Mouse (Mus musculus) limb, embryonic 10.5 days (tissue): Measurements from ENCODE around the gene Ccdc65. TPM values are rescaled to one million over a fixed set of nuclear protein-coding genes. Genes with fewer than 3 reads are reported as not detected.
"Not testable (repeated sequence)": the region's sequence is repeated elsewhere in the genome, so short reads cannot be mapped to it uniquely, and the experiment has no call there.

ENCODE experiments used
- DNase-seq: peaks from one replicate; pipeline ENCODE4 v3.0.0-alpha.2; 2017; ENCODE audit warnings: low spot score
- H3K27ac ChIP-seq: fragments of 300-500 bp; sonication (generic); 2 replicates; pipeline ENCODE4 v1.5.1; 2016; ENCODE audit warnings: mild to moderate bottlenecking
- H3K27me3 ChIP-seq: fragments of 300-500 bp; sonication (generic); 2 replicates; pipeline ENCODE4 v1.6.1; 2016; ENCODE audit warnings: low read depth, mild to moderate bottlenecking; ENCODE audit not compliant: poor library complexity, severe bottlenecking
- H3K36me3 ChIP-seq: fragments of 300-500 bp; sonication (generic); 2 replicates; pipeline ENCODE4 v1.6.1; 2016; ENCODE audit warnings: mild to moderate bottlenecking, moderate library complexity
- H3K4me1 ChIP-seq: fragments of 300-500 bp; sonication (generic); 2 replicates; pipeline ENCODE4 v1.6.1; 2016
- H3K4me3 ChIP-seq: fragments of 300-500 bp; sonication (generic); 2 replicates; pipeline ENCODE4 v1.5.1; 2016; ENCODE audit warnings: mild to moderate bottlenecking, moderate library complexity
- H3K9me3 ChIP-seq: fragments of 300-500 bp; sonication (generic); replicated peaks from 2 replicates; pipeline ENCODE4 v1.6.1; 2016; ENCODE audit warnings: mild to moderate bottlenecking
- WGBS: fragments of 180-500 bp; shearing (Covaris S2); methylation state at CpG from one replicate; pipeline ENCODE4 v1.1.7; 2016; 5-methylcytosine and 5-hydroxymethylcytosine counted together
- polyA plus RNA-seq: library from polyadenylated mRNA; unstranded; fragments of >200 nt; fragmentation: Nextera tagmentation; extraction: Ambion mirVana; gene quantifications from 2 replicates; pipeline ENCODE4 v1.2.1, GENCODE M21; 2016

Gene Ccdc65
- polyA plus RNA-seq, 1 experiment from 2014 or later = 0.34 TPM

DNA sequence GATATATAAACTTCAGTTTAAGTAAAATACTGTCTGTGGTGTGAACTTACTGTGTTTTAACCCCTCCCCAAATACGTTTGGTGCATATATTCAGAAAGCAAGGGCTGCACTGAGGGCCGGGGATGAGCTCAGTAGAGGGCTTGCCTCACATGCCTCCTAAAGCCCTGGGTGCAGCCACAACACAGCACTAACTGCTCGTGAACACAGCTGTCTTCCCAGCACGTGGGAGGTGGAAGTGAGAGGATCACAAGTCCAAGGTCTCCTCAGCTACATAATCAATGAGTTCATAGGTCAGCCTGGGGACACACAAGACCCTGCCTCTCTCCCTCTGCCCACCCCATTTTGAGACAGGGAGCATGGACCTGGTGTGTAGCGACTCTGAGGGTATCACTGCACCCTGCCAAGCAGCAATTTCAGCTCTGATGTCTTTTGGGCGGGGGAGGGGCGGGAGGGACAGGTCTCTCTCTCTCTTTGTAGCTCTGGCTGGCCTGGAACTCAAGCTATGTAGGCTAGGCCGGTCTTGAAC, 24.1 kb downstream of the Ccdc65 start:
- no peak for DNase-seq
- Histone ChIP-seq H3K4me1 (peaks cover 32% of the 10 kb centered on the region), H3K36me3 (peaks cover 22% of the 10 kb centered on the region), H3K27me3 (no peaks in the 10 kb centered on the region), H3K9me3 (no peaks in the 10 kb centered on the region), H3K4me3 (no peak overlapping the region), H3K27ac (no peak overlapping the region)
- 69% methylated on average over 8 of the region's 8 CpGs for WGBS

DNA sequence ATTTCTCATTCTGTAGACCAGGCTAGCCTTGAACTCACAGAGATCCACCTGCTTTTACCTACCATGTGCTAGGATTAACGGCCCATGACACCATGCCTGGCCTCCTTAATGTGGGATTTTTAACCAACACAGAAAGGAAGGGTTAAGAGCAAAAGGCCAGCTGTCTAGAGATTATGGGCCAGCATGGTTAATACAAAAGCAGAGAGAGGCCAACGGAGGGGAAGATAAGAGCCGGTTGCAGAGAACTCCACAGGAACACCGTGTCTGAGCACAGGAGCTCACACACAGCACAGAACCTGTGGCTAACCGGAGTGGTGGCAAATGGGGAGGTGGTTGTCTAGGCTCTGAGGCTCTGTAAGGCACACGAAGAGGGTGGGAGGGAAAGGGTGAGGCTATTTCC, 25.4 kb downstream of the Ccdc65 start:
- H3K27me3 ChIP-seq = no peaks in the 10 kb centered on the region
- no peak overlapping the region for H3K4me3 ChIP-seq
- no peak overlapping the region for H3K27ac ChIP-seq
- H3K9me3 ChIP-seq = no peaks in the 10 kb centered on the region
- H3K4me1 ChIP-seq = peaks cover 19% of the 10 kb centered on the region
- peaks cover 35% of the 10 kb centered on the region for H3K36me3 ChIP-seq
- 75% methylated on average over 6 of the region's 6 CpGs for WGBS
- DNase-seq = no peak

DNA sequence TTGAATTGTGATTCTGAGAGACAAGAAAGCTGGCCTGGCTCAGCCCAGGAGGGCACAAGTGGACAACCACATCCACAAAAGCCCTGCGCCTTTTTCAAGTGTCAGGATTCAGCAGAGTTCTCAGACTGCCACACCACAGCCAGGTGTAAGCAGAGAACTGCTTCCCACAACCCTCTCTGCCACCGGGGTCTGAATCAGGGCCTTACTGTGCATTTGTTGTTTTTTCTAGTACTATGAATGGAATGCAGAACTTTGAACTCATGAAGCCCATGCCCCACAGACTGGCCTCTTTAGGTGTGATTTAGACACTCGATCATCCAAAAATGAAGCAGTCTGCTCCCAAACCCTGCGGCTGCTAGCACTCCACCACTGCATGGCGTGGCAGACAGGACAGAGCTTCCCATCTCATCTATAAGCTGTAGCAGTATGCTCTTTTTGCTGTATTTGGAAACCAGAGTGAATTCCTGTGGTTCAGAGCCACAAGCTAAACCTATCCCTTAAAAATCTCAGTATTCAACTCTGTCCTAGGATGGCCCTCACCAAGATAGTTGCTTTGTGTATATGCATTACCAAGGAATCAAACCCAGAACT, 26.1 kb downstream of the Ccdc65 start:
- Histone ChIP-seq H3K4me3 (no peak overlapping the region), H3K4me1 (peaks cover 12% of the 10 kb centered on the region; the same call in 1 of the 2 replicates), H3K27ac (no peak overlapping the region), H3K36me3 (peaks cover 42% of the 10 kb centered on the region), H3K27me3 (no peaks in the 10 kb centered on the region), H3K9me3 (no peaks in the 10 kb centered on the region)
- DNase-seq = no peak
- 82% methylated on average over 5 of the region's 5 CpGs for WGBS

DNA sequence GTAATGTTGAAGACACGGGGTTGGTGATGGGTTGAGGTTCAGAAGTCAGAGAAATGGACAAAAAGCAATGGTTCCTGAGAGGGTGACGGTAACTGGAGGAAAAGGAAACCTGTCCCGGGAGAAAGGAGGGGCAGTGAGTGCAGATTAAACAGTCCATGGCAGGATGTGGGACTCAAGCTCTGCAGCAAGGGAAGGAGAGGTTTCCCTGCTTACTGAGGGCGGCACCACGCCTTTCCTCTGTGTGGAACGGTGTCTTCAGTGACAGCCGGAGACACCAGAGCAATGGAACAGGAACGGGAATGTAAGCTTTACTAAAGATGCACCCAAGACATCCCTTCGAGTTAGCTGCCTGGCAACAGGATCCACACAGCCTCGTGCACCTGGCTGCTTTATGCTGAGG, 28.5 kb downstream of the Ccdc65 start:
- Histone ChIP-seq H3K4me3 (no peak overlapping the region), H3K9me3 (no peaks in the 10 kb centered on the region), H3K4me1 (0 out of 2 replicates have a peak, but pooled peaks cover 5% of the 10 kb centered on the region), H3K36me3 (peaks cover 67% of the 10 kb centered on the region), H3K27me3 (no peaks in the 10 kb centered on the region), H3K27ac (no peak overlapping the region)
- no peak for DNase-seq
- WGBS = 92% methylated on average over 10 of the region's 10 CpGs

DNA sequence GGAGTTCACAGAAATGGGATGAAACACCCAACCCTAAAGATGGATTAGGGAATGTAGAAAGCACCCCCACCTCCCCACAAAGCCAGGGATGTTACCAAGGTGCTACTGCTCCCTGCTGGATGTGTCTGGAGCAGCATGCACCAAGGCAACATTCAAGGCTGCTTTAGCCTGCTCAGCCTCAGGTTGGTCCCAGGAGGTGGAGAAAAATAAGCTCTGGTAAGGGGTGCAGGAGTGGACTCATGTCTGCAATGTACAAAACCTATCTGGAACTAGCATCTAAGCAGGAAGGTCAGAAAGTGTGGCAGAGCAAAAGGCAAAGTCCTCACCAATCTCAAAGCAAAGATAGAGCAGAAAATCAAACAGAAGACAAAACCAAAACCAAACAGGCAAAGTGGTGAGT, 29.9 kb downstream of the Ccdc65 start:
- H3K4me3 ChIP-seq = no peak overlapping the region
- no peaks in the 10 kb centered on the region for H3K4me1 ChIP-seq
- H3K9me3 ChIP-seq = no peaks in the 10 kb centered on the region
- no peak overlapping the region for H3K27ac ChIP-seq
- H3K36me3 ChIP-seq = peaks cover 81% of the 10 kb centered on the region
- no peaks in the 10 kb centered on the region for H3K27me3 ChIP-seq
- DNase-seq = no peak

DNA sequence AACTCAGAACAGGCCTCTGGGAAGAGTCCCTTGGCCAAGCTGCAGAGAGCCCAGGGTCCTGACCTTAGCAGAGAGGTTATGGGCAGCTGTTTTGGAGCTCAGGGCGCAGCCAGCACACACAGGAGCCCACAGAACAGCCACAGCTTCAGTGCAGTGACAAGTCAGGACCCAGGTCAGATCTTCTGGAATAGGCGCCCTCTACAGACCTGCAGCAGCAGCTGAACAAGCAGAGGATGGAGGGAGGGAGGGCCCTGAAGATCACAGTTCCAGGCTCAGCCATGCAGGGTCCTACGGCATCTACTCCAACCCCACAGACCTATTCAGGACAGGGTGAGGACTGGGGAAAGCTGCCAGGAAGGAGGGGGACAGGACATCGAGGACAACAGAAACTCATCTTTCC, 30.8 kb downstream of the Ccdc65 start:
- no peak for DNase-seq
- H3K4me1 ChIP-seq = no peaks in the 10 kb centered on the region
- 73% methylated on average over 4 of the region's 4 CpGs for WGBS
- no peaks in the 10 kb centered on the region for H3K27me3 ChIP-seq
- H3K9me3 ChIP-seq = no peaks in the 10 kb centered on the region
- H3K36me3 ChIP-seq = peaks cover 89% of the 10 kb centered on the region
- H3K27ac ChIP-seq = no peak overlapping the region
- H3K4me3 ChIP-seq = no peak overlapping the region

DNA sequence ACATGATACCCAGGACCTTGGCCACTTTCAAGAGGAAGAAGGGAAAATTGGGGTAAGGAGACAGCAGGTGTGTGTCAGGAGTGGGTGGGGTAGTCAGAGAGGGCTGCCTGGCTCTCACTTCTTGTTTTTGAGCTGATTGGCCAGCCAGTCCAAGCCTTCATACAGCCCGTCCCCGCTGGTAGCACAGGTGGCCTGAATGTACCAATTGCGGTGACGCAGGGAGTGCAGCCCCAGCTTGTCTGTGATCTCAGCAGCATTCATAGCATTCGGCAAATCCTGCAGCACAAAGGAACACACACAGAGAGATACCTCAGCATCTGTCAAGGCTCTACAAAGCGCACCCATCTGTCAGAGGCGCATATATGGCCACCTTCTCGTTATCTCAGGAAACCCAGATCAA, 32.2 kb downstream of the Ccdc65 start:
- Histone ChIP-seq H3K4me1 (no peaks in the 10 kb centered on the region), H3K36me3 (peaks cover 94% of the 10 kb centered on the region), H3K4me3 (no peak overlapping the region), H3K27me3 (no peaks in the 10 kb centered on the region), H3K27ac (no peak overlapping the region), H3K9me3 (no peaks in the 10 kb centered on the region)
- DNase-seq = no peak
- 90% methylated on average over 8 of the region's 8 CpGs for WGBS

DNA sequence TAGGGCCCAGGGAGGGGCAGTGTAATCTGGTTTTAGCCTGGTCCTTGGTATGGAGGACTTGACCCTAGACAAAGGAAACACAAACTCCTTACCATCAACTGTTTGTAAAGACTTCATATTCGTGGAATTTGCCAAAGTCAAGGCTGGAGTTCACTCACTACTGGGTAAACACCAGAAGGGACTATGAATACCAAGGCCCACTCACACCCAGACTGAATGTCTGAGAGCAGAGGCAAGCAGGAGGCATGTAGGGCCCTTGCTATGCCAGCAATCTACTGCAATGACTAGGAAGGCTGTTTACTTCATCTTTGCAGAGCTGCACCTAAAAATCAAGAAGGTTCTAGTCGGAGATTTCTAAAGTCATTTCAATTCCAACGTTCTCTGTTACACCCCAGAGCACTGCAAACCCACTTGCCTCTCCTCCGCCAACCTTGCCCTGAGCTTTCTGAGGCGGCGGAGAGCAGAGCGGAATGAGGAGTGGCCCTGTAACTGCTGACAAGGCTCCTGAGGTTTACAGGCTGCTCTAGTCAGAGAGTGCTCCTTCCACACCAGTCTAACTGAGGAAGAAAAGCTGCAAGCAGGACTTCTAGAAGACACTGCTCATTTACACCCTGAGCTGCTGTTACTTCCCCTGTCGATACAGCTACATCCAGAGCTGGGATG, 34.9 kb downstream of the Ccdc65 start:
- WGBS = 88% methylated on average over 8 of the region's 8 CpGs
- no peaks in the 10 kb centered on the region for H3K9me3 ChIP-seq
- DNase-seq = no peak
- H3K27me3 ChIP-seq = no peaks in the 10 kb centered on the region
- H3K36me3 ChIP-seq = peaks cover 85% of the 10 kb centered on the region
- H3K4me1 ChIP-seq = no peaks in the 10 kb centered on the region
- H3K4me3 ChIP-seq = no peak overlapping the region
- H3K27ac ChIP-seq = no peak overlapping the region

DNA sequence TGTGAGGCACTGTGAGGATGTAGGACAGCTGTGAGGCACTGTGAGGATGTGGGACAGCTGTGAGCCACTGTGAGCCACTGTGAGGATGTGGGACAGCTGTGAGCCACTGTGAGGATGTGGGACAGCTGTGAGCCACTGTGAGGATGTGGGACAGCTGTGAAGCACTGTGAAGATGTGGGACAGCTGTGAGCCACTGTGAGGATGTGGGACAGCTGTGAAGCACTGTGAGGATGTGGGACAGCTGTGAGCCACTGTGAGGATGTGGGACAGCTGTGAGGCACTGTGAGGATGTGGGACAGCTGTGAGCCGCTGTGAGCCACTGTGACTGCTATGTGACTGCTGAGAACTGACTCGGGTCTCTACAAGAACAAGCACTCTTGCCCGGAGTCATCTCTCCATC, 35.9 kb downstream of the Ccdc65 start:
- not testable (repeated sequence) for H3K4me3 ChIP-seq, H3K27ac ChIP-seq, H3K4me1 ChIP-seq, DNase-seq, H3K9me3 ChIP-seq, H3K27me3 ChIP-seq
- 87% methylated on average over 3 of the region's 3 CpGs for WGBS
- H3K36me3 ChIP-seq = peaks cover 75% of the 10 kb centered on the region

DNA sequence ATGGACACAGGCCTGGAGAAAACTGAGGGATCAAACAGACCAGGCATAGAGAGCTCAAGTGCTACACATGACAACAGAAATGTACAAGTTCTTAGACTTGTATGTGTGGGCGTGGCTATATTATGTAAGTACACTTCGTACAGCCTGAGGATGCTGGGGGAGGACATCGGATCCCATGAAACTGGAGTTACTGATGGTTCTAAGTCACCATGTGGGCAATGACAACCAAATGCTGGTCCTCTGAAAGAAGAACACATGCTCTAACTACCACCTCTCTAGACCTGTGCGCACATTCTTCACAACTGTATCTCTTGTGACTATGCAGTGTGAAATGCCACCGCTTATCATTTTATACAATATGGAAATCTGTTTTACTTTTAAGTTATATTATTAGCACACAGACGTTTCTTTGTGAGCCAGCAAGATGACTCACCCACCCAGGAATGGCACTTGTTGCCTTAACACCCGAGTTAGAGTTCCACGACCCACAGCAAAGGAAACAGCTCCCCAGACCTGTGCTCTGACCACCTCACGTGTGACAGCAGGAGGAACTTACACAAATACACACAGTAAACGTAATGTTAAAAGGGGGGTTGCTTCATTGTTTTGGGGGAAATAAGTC, 38.4 kb downstream of the Ccdc65 start:
- H3K4me1 ChIP-seq = no peaks in the 10 kb centered on the region
- no peaks in the 10 kb centered on the region for H3K9me3 ChIP-seq
- H3K27ac ChIP-seq = no peak overlapping the region
- no peak for DNase-seq
- peaks cover 68% of the 10 kb centered on the region for H3K36me3 ChIP-seq
- no peak overlapping the region for H3K4me3 ChIP-seq
- WGBS = 93% methylated on average over 10 of the region's 10 CpGs
- H3K27me3 ChIP-seq = no peaks in the 10 kb centered on the region

DNA sequence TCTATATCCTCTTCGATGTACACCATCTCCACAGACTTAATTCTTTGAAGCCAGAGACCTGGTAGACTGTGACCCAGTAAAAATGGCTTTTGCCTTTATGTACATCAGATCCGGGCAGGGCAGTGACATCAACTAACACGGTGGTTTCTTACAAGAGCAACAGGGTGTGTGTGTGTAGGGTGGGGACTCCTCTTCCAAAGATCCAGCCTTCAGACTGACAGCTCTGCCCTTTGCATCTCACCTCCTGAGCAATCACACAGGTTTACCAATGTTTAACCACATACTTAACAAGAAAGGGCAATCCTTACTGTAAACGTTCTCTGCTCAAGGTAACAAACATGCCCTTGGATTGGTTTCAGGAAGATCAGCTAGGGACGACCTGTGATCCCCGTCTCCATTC, 39.3 kb downstream of the Ccdc65 start:
- whole genome bisulfite sequencing = 90% methylated on average over 6 of the region's 6 CpGs
- no peaks in the 10 kb centered on the region for H3K27me3 ChIP-seq
- H3K4me1 ChIP-seq = no peaks in the 10 kb centered on the region
- H3K4me3 ChIP-seq = no peak overlapping the region
- H3K36me3 ChIP-seq = peaks cover 60% of the 10 kb centered on the region
- DNase-seq = no peak
- no peak overlapping the region for H3K27ac ChIP-seq
- H3K9me3 ChIP-seq = no peaks in the 10 kb centered on the region

DNA sequence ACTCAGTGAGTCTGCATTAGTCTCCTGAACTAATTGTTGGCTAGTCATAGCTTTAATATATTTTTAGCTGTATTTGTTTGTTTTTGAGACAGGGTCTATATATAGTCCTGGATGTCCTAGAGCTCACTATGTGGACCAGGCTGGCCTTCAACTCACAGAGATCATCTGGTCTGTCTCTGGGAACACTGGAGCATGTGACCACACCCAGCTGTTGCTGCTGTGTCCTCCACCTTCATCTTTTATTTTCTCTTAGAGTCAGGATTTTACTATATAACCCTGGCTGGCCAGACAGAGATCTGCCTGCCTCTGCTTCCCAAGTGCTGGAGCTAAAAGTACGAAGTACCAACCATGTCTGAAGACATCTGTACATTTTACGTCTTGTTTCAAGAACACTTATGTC, 41.1 kb downstream of the Ccdc65 start:
- no peak overlapping the region for H3K27ac ChIP-seq
- peaks cover 50% of the 10 kb centered on the region for H3K36me3 ChIP-seq
- no peaks in the 10 kb centered on the region for H3K4me1 ChIP-seq
- no peaks in the 10 kb centered on the region for H3K27me3 ChIP-seq
- no peak for DNase-seq
- 97% methylated on average over 2 of the region's 2 CpGs for WGBS
- H3K4me3 ChIP-seq = no peak overlapping the region
- H3K9me3 ChIP-seq = no peaks in the 10 kb centered on the region

DNA sequence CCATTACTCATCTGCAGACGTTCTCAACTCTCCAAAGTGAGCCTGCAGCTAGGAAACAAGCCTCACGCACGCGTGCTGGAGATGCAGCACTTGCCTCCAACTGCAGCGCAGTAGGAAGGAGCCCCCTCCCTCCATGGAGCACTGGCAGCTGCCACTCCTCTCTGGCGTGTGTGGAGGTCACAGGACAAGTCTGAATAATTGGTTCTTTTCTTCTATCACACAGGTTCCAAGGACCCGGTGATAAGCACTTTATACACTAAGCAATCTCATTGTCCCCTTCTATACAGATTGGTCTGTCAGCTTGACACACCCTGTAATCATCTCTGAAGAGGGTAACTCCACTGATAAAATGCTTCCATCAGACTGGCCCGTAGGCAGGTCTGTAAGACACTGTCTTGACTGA, 45.0 kb downstream of the Ccdc65 start:
- Histone ChIP-seq H3K9me3 (no peaks in the 10 kb centered on the region), H3K4me3 (no peak overlapping the region), H3K4me1 (no peaks in the 10 kb centered on the region), H3K27ac (no peak overlapping the region), H3K36me3 (peaks cover 57% of the 10 kb centered on the region), H3K27me3 (no peaks in the 10 kb centered on the region)
- DNase-seq = no peak
- 80% methylated on average over 8 of the region's 8 CpGs for WGBS
